Mouse (Mus musculus) midbrain, postnatal 0 days (tissue): ENCODE results near the gene Gsdma. TPM values are rescaled to one million over a fixed set of nuclear protein-coding genes. Genes with fewer than 3 reads are reported as not detected.
"Not testable (repeated sequence)": the region's sequence is repeated elsewhere in the genome, so short reads cannot be mapped to it uniquely, and the experiment has no call there.

ENCODE experiments used
- ATAC-seq: fragments of 200-750 bp; cut with Nextera tagmentation; 2 replicates; pipeline ENCODE4 v1.8.0; 2017; ENCODE audit warnings: moderate number of reproducible peaks, mild to moderate bottlenecking, moderate TSS enrichment, moderate library complexity; ENCODE audit not compliant: low FRiP score
- DNase-seq: peaks from one replicate; pipeline ENCODE4 v3.0.0-alpha.2; 2015; ENCODE audit warnings: low spot score
- H3K27ac ChIP-seq: fragments of 300-500 bp; sonication (generic); 2 replicates; pipeline ENCODE4 v1.5.1; 2014; ENCODE audit warnings: low read depth, mild to moderate bottlenecking, low read length, mixed read lengths
- H3K27me3 ChIP-seq: fragments of 300-500 bp; sonication (generic); 2 replicates; pipeline ENCODE4 v1.6.1; 2014; ENCODE audit warnings: low read length, control low read depth, mixed read lengths; ENCODE audit not compliant: insufficient read depth
- H3K36me3 ChIP-seq: fragments of 300-500 bp; sonication (generic); 2 replicates; pipeline ENCODE4 v1.6.1; 2014; ENCODE audit warnings: low read length, control low read depth, mixed read lengths; ENCODE audit not compliant: insufficient read depth
- H3K4me1 ChIP-seq: fragments of 300-500 bp; sonication (generic); 2 replicates; pipeline ENCODE4 v1.6.1; 2014; ENCODE audit warnings: mild to moderate bottlenecking, control low read depth, antibody characterized with exemption, low read length, mixed read lengths; ENCODE audit not compliant: insufficient read depth
- H3K4me2 ChIP-seq: fragments of 300-500 bp; sonication (generic); 2 replicates; pipeline ENCODE4 v1.6.1; 2014; ENCODE audit warnings: low read depth, mild to moderate bottlenecking, low read length, mixed read lengths; ENCODE audit not compliant: poor library complexity, severe bottlenecking
- H3K4me3 ChIP-seq: fragments of 300-500 bp; sonication (generic); 2 replicates; pipeline ENCODE4 v1.5.1; 2014; ENCODE audit warnings: low read depth, mild to moderate bottlenecking, low read length, moderate library complexity
- H3K9ac ChIP-seq: fragments of 300-500 bp; sonication (generic); replicated peaks from 2 replicates; pipeline ENCODE4 v1.6.1; 2014; ENCODE audit warnings: mild to moderate bottlenecking, low read length, moderate library complexity, mixed read lengths; ENCODE audit not compliant: poor library complexity, severe bottlenecking
- H3K9me3 ChIP-seq: fragments of 300-500 bp; sonication (generic); 2 replicates; pipeline ENCODE4 v1.6.1; 2016; ENCODE audit warnings: low read length, control low read depth
- CTCF ChIP-seq: IDR thresholded peaks from 2 replicates; pipeline ENCODE4 v1.5.1; 2016; ENCODE audit warnings: antibody characterized with exemption, mild to moderate bottlenecking
- WGBS: fragments of 180-500 bp; shearing (Covaris S2); extraction: QIAGEN DNeasy Blood & Tissue Kit; methylation state at CpG from one replicate; pipeline ENCODE4 v1.1.7; 2014; 5-methylcytosine and 5-hydroxymethylcytosine counted together
- polyA plus RNA-seq: library from polyadenylated mRNA; unstranded; fragments of >200 nt; fragmentation: Nextera tagmentation; extraction: Ambion mirVana; gene quantifications from 2 replicates; pipeline ENCODE4 v1.2.1, GENCODE M21; 2015
- total RNA-seq: library from RNA; depleted of rRNA; stranded (reverse); fragments of >200 nt; gene quantifications from 2 replicates; pipeline ENCODE4 v1.2.3, GENCODE M21; 2014; rRNA removed

Gsdma gene
- total RNA-seq: 0.05 TPM in 1 of 2 replicates, not detected in the other
- 0.11 TPM in 1 of 2 replicates, not detected in the other for polyA plus RNA-seq

DNA sequence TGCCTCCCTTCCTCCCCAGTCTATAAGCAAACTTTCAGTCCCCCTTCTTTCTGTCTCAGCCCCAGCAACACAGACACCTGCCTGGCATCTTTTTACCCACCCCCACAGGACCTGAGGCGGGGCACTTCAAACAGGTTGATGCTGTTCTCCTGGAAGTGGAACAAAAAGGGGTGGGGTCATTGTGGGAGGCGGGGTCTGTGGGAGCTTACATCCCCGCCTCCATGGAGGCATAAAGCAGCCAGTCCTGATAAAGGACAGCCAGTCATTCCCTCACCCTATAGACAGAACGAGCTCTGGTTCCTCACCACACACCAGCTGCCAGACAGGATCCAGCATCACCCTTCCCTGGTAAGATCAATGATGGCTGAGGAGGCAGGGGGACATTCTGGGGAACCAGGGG lies at the start of gene Gsdma:
Gene Gsdma (plus strand): TSS at position 261 of the 400 bp plus-strand sequence.
- Histone ChIP-seq H3K4me3 (no peak within 1 kb of the TSS), H3K36me3 (no peaks in the 10 kb centered on the region), H3K27me3 (0 out of 2 replicates have a peak, but pooled peaks cover 4% of the 10 kb centered on the region), H3K4me2 (no peak within 1 kb of the TSS), H3K27ac (no peak within 1 kb of the TSS), H3K9ac (no peak within 1 kb of the TSS), H3K9me3 (no peaks in the 10 kb centered on the region), H3K4me1 (no peaks in the 10 kb centered on the region)
- no peak for TF ChIP-seq CTCF
- ATAC-seq (no peak), DNase-seq (no peak)
- WGBS: 19% methylated on average over 4 of the region's 4 CpGs

DNA sequence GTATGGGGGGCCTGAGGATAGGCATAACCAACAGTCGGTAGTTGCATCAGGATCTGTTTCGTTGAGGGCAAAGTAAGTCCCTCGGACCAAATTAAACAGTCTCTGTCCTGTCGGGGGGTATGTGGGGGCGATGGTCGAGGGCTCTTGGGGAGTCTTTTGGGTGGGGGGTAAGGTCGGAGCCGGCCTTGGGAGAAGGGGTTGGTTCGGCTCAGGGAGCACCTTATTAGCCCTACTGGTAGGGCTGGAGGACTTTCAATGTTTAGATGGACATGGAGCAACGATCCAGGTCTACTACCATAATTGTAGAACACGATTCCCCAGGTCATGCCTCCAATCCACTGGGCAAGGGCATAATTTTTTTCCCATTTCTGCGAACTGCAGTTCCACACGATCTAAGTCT lies 43.4 kb upstream of the Gsdma start:
- ATAC-seq: no peak
- TF ChIP-seq CTCF: no peak
- Histone ChIP-seq H3K9ac (no peak overlapping the region), H3K4me2 (no peak overlapping the region), H3K27me3 (no peaks in the 10 kb centered on the region), H3K27ac (no peak overlapping the region), H3K4me1 (no peaks in the 10 kb centered on the region), H3K36me3 (no peaks in the 10 kb centered on the region), H3K9me3 (no peaks in the 10 kb centered on the region), H3K4me3 (no peak overlapping the region)
- WGBS: 94% methylated on average over 13 of the region's 13 CpGs
- no peak for DNase-seq

DNA sequence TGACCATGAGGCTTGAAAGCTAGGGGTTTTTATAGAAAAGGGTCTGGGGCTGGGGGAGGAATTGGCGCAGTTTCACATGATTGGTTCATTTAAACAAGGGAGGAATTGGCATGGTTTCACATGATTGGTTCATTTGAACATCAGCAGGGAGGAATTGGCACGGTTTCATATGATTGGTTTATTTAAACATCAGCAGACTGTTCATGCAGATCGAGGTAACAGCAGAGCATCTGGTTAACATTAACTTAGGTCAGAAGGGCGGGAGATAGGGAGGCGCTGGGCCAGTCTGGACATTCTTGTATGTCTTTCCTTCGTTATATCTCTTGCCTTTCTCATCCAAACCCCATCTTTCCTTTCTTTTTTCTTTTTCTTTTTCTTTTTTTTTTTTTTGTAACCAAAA lies 40.2 kb upstream of the Gsdma start:
- H3K4me1 ChIP-seq, DNase-seq, H3K4me3 ChIP-seq, H3K27me3 ChIP-seq, H3K9me3 ChIP-seq, H3K9ac ChIP-seq, H3K4me2 ChIP-seq, H3K36me3 ChIP-seq, ATAC-seq, H3K27ac ChIP-seq: not testable (repeated sequence)
- 82% methylated on average over 6 of the region's 6 CpGs for WGBS

DNA sequence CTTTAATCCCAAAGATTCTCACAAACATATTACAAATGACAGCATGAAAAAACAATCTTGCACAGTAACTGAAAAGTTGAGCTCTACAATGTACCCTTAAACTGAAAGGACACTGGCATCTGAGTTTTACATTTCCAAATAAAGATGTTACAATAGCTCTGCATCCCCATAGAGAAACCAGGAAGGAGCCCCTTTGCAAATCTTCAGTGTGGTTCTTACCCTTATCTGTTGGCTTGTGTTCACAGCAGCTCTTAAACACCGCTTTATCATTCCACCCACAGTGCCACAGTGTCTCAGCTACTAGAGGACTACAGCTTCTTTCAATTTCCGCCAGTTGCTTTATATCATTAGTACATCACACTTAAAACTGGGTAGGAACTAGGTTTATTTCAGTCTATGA lies 39.8 kb upstream of the Gsdma start:
- not testable (repeated sequence) for H3K36me3 ChIP-seq, H3K4me2 ChIP-seq, H3K4me3 ChIP-seq, H3K9me3 ChIP-seq, H3K27ac ChIP-seq, H3K27me3 ChIP-seq, DNase-seq, ATAC-seq, H3K4me1 ChIP-seq, H3K9ac ChIP-seq
- WGBS: 93% methylated on average over 2 of the region's 2 CpGs

DNA sequence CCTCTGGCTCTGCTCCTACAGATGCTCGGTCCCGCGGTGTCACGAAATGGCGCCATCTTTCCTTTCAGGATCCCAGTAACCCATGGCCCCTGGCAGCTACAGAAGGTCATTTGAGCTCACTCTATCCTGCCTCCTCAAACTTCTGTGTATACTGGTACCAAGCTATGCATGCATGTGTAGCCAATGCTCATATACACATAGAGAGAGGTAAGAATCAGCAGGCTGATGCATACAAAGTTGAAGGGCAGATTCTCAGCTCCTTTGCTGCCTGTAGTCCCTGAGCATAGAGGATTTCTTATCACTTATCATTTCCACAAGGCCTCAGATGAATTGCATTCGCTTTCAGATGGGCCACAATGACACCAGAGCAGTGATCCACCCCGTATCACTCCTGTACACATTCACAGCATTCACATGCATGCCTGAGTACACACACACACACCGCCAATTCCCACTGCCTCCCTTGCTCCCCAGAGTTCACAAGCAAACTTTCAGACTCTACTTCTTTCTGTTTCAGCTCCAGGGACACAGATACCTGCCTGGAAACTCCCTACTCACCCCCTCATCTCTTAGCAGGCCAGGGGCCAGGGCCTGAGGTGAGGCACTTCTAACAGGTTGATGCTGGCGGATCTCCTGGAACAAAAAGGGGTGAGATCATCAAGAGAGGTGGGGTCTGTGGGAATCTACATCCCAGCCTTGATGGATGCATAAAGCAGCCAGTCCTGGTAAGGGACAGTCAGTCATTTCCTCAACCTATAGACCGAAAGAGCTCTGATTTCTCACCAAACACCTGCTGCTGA lies 38.3 kb upstream of the Gsdma start, which contains the start of the genes Gm12355 and Gsdma3:
Gene Gm12355 (minus strand): TSS at position 51 of the 800 bp plus-strand sequence.
Gene Gsdma3 (plus strand): TSS at position 750 of the 800 bp plus-strand sequence.
- H3K27ac ChIP-seq: no peak within 1 kb of the TSS
- no peak for TF ChIP-seq CTCF
- no peak for ATAC-seq
- no peaks in the 10 kb centered on the region for H3K27me3 ChIP-seq
- no peak within 1 kb of the TSS for H3K9ac ChIP-seq
- no peak for DNase-seq
- no peaks in the 10 kb centered on the region for H3K4me1 ChIP-seq
- no peaks in the 10 kb centered on the region for H3K36me3 ChIP-seq
- 92% methylated on average over 10 of the region's 10 CpGs for WGBS
- no peak within 1 kb of the TSS for H3K4me3 ChIP-seq
- no peaks in the 10 kb centered on the region for H3K9me3 ChIP-seq
- H3K4me2 ChIP-seq: no peak within 1 kb of the TSS

DNA sequence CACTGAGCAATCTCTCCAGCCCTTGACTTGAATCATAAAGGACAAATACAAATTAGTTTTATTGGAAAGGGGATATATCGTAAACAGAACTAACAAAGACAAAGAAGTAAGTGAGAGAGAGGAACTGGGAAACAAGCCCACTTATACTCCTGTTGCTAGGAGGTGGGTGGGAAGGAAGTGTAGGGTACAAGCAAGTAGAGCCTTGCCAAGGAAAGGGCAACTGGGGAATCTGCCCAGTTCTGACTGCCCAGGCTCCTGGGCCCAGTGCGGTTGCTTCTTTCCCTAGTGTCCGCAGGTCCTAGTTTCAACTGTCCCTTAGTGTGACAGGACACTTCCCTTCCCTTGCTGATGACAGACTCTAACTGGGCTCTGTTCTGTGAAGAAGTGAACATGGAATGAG lies 35.4 kb upstream of the Gsdma start:
- WGBS: 85% methylated on average over 3 of the region's 3 CpGs
- H3K27ac ChIP-seq: no peak overlapping the region
- no peaks in the 10 kb centered on the region for H3K9me3 ChIP-seq
- no peaks in the 10 kb centered on the region for H3K4me1 ChIP-seq
- TF ChIP-seq CTCF: no peak
- no peak overlapping the region for H3K4me3 ChIP-seq
- DNase-seq: peak; percentile 66
- H3K9ac ChIP-seq: no peak overlapping the region
- ATAC-seq: no peak
- H3K36me3 ChIP-seq: no peaks in the 10 kb centered on the region
- H3K27me3 ChIP-seq: no peaks in the 10 kb centered on the region
- H3K4me2 ChIP-seq: no peak overlapping the region
